Mouse (Mus musculus) megakaryocyte, embryonic 14.5 days (primary cell): ENCODE data around the gene Hipk2. TPM values are rescaled to one million over a fixed set of nuclear protein-coding genes. Genes with fewer than 3 reads are reported as not detected.
"Not testable (repeated sequence)": the region's sequence is repeated elsewhere in the genome, so short reads cannot be mapped to it uniquely, and the experiment has no call there.

ENCODE experiments used
- H3K27me3 ChIP-seq: replicated peaks from 2 replicates; pipeline ENCODE3; 2012; ENCODE audit warnings: inconsistent platforms
- H3K36me3 ChIP-seq: replicated peaks from 2 replicates; pipeline ENCODE3; 2012; ENCODE audit warnings: low read length, inconsistent platforms, mixed read lengths
- H3K4me1 ChIP-seq: 2 replicates; pipeline ENCODE4 v1.6.1; 2012; ENCODE audit warnings: inconsistent platforms
- H3K4me3 ChIP-seq: replicated peaks from 2 replicates; pipeline ENCODE3; 2012; ENCODE audit warnings: moderate library complexity, mild to moderate bottlenecking, inconsistent platforms
- H3K9me3 ChIP-seq: 2 replicates; pipeline ENCODE4 v1.6.1; 2012; ENCODE audit warnings: inconsistent platforms
- FLI1 ChIP-seq: IDR thresholded peaks from 2 replicates; pipeline ENCODE4 v1.6.1; 2012; ENCODE audit warnings: low read length, inconsistent platforms, mixed read lengths
- GATA1 ChIP-seq: IDR thresholded peaks from 3 replicates; pipeline ENCODE4 v1.6.1; 2012; ENCODE audit warnings: mixed read lengths, low read length, inconsistent platforms, borderline replicate concordance
- polyA plus RNA-seq: library from polyadenylated mRNA; stranded (reverse); fragments of >175 nt; gene quantifications from 2 replicates; pipeline ENCODE4 v1.2.3, GENCODE M21; 2012; ENCODE audit warnings: low replicate concordance; ENCODE audit not compliant: insufficient read depth

The Hipk2 gene
- polyA plus RNA-seq, 1 experiment = 102 TPM

DNA sequence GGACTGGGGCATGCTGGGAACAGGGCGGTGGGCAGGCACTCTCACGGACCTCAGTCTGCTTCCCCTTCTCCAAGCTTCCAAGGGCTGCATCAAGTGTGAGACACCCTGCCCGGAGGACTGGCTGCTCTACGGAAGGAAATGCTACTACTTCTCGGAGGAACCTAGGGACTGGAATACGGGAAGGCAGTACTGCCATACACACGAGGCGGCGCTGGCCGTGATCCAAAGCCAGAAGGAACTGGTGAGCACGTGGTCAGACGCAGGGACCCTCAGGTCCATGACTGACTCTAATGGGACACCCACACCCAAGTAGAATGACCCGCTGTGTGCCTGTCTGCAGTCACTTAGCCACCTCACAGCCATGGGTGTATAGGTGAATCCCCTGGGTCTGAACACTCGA lies 199.2 kb downstream of the Hipk2 start:
- TF ChIP-seq FLI1 = no peak
- TF ChIP-seq GATA1 = no peak
- H3K27me3 ChIP-seq = peaks cover 62% of the 10 kb centered on the region
- no peak overlapping the region for H3K4me3 ChIP-seq
- peaks cover 3% of the 10 kb centered on the region; the same call in 1 of the 2 replicates for H3K9me3 ChIP-seq
- H3K4me1 ChIP-seq = peaks cover 10% of the 10 kb centered on the region
- H3K36me3 ChIP-seq = no peaks in the 10 kb centered on the region

GRCm38 (mm10) chr6:38676217-38676616 lies 199.7 kb downstream of the Hipk2 start:
- TF ChIP-seq FLI1 = no peak
- TF ChIP-seq GATA1 = no peak
- H3K4me3 ChIP-seq = no peak overlapping the region

GRCm38 (mm10) chr6:38672011-38672410 lies 204.0 kb downstream of the Hipk2 start:
- Histone ChIP-seq H3K9me3 (peaks cover 3% of the 10 kb centered on the region; the same call in 1 of the 2 replicates), H3K27me3 (peaks cover 55% of the 10 kb centered on the region)

More at GRCm38 (mm10) chr6:38676217-38676616, 199.7 kb downstream of the Hipk2 start:
- Histone ChIP-seq H3K27me3 (peaks cover 61% of the 10 kb centered on the region), H3K9me3 (peaks cover 3% of the 10 kb centered on the region; the same call in 1 of the 2 replicates), H3K4me1 (peaks cover 15% of the 10 kb centered on the region), H3K36me3 (no peaks in the 10 kb centered on the region)

DNA sequence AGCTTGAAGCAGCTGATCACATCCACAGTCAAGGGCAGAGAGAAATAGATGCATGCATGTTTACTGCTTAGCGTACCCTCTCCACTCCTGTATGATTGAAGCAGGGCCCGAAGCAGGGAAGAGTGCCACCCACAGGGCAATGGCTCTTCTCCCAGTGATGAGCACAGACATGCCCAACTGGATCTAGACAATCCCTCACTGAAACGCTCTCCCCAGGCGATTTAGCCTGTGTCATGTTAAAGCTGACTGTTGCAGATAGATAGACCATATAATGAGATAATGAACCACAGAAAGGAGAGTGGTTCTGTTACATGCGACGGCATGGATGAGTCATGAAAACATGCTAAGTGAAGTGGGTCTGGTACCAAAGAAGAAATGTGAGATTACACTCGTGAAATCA lies 204.7 kb downstream of the Hipk2 start:
- no peak overlapping the region for H3K4me3 ChIP-seq
- no peak for TF ChIP-seq GATA1
- H3K4me1 ChIP-seq = peaks cover 33% of the 10 kb centered on the region
- peaks cover 54% of the 10 kb centered on the region for H3K27me3 ChIP-seq
- H3K36me3 ChIP-seq = no peaks in the 10 kb centered on the region
- H3K9me3 ChIP-seq = peaks cover 3% of the 10 kb centered on the region; the same call in 1 of the 2 replicates

More at GRCm38 (mm10) chr6:38672011-38672410, 204.0 kb downstream of the Hipk2 start:
- Histone ChIP-seq H3K36me3 (no peaks in the 10 kb centered on the region), H3K4me3 (no peak overlapping the region), H3K4me1 (peaks cover 30% of the 10 kb centered on the region)
- TF ChIP-seq FLI1 (no peak), GATA1 (no peak)

DNA sequence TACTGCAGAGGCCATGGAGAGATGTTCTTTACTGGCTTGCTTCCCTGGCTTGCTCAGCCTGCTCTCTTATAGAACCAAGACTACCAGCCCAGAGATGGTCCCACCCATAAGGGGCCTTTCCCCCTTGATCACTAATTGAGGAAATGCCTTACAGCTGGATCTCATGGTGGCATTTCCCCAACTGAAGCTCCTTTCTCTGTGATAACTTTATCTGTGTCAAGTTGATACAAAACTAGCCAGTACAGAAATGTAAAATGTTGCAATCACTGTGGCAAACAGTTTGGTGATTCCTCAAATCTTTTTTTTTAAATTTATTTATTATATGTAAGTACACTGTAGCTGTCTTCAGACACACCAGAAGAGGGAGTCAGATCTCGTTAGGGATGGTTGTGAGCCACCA lies 205.5 kb downstream of the Hipk2 start:
- peaks cover 60% of the 10 kb centered on the region for H3K27me3 ChIP-seq
- H3K4me1 ChIP-seq = peaks cover 35% of the 10 kb centered on the region
- not testable (repeated sequence) for H3K9me3 ChIP-seq, H3K36me3 ChIP-seq, H3K4me3 ChIP-seq

GRCm38 (mm10) chr6:38669580-38669979 lies 206.4 kb downstream of the Hipk2 start:
- Histone ChIP-seq H3K27me3 (peaks cover 66% of the 10 kb centered on the region), H3K4me3 (no peak overlapping the region), H3K9me3 (peaks cover 3% of the 10 kb centered on the region; the same call in 1 of the 2 replicates), H3K4me1 (peaks cover 36% of the 10 kb centered on the region), H3K36me3 (no peaks in the 10 kb centered on the region)
- TF ChIP-seq GATA1 = no peak
- TF ChIP-seq FLI1 = no peak

DNA sequence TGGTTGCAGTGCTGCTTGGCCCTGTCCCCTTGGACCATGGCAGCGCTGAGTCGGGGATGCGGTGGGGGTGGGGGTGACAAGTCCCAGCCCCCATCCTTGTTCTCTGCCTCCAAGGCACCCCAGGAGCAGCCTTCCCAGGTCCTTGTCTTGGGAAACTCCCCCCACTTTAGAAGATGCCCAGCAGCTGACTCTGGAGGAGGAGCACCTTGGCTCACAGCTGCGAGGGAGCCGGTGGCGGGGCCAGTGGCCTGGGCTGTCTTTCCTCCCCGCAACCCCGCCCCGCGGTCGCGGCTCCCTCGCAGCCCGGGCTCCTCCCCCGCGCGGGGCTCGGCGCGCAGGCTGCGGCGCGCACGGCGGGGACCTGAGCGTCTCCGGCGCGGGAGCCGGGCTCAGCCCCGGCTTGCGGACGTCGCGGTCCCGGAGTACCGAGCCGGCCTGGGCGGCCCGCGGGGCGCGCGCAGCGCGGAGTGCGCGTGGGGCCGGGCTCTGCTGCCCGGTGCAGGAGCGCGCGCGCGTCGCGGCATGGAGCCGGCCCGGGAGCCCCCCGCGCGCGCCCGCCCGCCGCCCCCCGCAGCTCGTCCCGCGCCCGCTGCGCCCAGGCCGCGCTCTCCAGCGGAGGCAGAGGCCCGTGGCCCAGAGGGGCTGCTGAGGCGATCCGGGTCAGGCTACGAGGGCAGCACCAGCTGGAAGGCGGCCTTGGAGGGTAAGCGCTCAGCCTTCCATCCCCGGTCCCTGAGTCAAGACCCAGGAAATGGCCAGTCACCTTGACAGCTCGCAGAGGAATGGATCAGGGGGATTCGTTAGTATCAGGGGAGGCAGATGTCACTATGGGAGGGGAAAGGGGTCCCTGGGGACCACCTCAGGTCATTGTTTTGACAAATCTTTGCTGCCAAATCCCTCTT lies 213.0 kb downstream of the Hipk2 start, which contains the start of gene Clec2l:
Gene Clec2l (plus strand): TSS at position 356 of the 902 bp plus-strand sequence.
- TF ChIP-seq FLI1 (no peak), GATA1 (no peak)

GRCm38 (mm10) chr6:38661626-38662025 lies 214.3 kb downstream of the Hipk2 start:
- TF ChIP-seq FLI1 = no peak
- peaks cover 94% of the 10 kb centered on the region for H3K27me3 ChIP-seq

More for the DNA sequence above, 213.0 kb downstream of the Hipk2 start, which contains the start of gene Clec2l:
- Histone ChIP-seq H3K4me3 (peak within 1 kb of the TSS; percentile 86), H3K27me3 (peaks cover 95% of the 10 kb centered on the region), H3K4me1 (peaks cover 33% of the 10 kb centered on the region), H3K9me3 (no peaks in the 10 kb centered on the region), H3K36me3 (no peaks in the 10 kb centered on the region)

GRCm38 (mm10) chr6:38650263-38650937 lies 225.6 kb downstream of the Hipk2 start:
- no peak for TF ChIP-seq GATA1
- TF ChIP-seq FLI1 = no peak
- H3K4me3 ChIP-seq = no peak overlapping the region

More at GRCm38 (mm10) chr6:38661626-38662025, 214.3 kb downstream of the Hipk2 start:
- H3K4me1 ChIP-seq = peaks cover 28% of the 10 kb centered on the region
- H3K4me3 ChIP-seq = no peak overlapping the region
- peaks cover 5% of the 10 kb centered on the region for H3K9me3 ChIP-seq
- H3K36me3 ChIP-seq = no peaks in the 10 kb centered on the region

DNA sequence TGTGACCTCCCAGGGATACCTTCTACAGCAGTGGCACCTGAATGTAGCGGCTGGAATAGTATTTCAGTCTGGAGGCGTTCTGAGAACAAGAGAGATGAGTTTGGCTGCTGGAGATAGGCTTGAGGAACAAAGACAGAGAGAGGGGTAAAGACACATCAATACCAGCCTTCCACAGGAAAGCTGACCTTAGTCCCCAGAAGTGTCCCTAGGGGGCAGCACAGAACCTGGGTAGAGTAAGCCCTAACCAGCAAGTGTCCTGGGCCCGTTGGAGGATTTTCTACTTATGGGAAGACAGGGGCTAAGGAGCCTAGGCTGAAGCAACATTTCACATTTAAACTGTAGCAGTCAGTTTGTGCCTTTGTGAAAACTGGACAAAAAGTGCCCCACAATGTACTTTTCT lies 226.4 kb downstream of the Hipk2 start:
- Histone ChIP-seq H3K27me3 (peaks cover 59% of the 10 kb centered on the region), H3K4me1 (peaks cover 38% of the 10 kb centered on the region), H3K9me3 (peaks cover 23% of the 10 kb centered on the region), H3K36me3 (no peaks in the 10 kb centered on the region), H3K4me3 (no peak overlapping the region)
- TF ChIP-seq GATA1 (no peak), FLI1 (no peak)

More at GRCm38 (mm10) chr6:38650263-38650937, 225.6 kb downstream of the Hipk2 start:
- Histone ChIP-seq H3K4me1 (peaks cover 34% of the 10 kb centered on the region), H3K36me3 (no peaks in the 10 kb centered on the region), H3K27me3 (peaks cover 50% of the 10 kb centered on the region), H3K9me3 (peaks cover 26% of the 10 kb centered on the region)

Other genes starting within 250 kb of the Hipk2 start
- 0.96 TPM in 1 of 2 replicates, not detected in the other for gene Klrg2, start 238.9 kb downstream of the Hipk2 start, polyA plus RNA-seq
- gene Clec2l, start 213.1 kb downstream of the Hipk2 start, polyA plus RNA-seq = 0.37 and 4.1 TPM in 2 replicates
- gene Tbxas1, start 761 bp downstream of the Hipk2 start, polyA plus RNA-seq = 165 and 265 TPM in 2 replicates
- gene Parp12, start 242.2 kb upstream of the Hipk2 start, polyA plus RNA-seq = 1.9 TPM in 1 of 2 replicates, not detected in the other